Mouse (Mus musculus) T-helper 1 cell (primary cell): ENCODE measurements at regions not wholly inside any gene's neighbourhood (a gene's known extent, or its start where the extent isn't known, plus 50 kb on each side); places are given as distances from the start of the nearest gene placed in this dataset.
"Not testable (repeated sequence)": the region's sequence is repeated elsewhere in the genome, so short reads cannot be mapped to it uniquely, and the experiment has no call there.

Experiments used
- in situ Hi-C: fragments of 300-600 bp; cut with MboI, MseI; formaldehyde crosslinking; loops from one replicate; pipeline ENCODE4 v1.15.1; 2025; ENCODE audit warnings: high pct_unique_total_duplicates

DNA sequence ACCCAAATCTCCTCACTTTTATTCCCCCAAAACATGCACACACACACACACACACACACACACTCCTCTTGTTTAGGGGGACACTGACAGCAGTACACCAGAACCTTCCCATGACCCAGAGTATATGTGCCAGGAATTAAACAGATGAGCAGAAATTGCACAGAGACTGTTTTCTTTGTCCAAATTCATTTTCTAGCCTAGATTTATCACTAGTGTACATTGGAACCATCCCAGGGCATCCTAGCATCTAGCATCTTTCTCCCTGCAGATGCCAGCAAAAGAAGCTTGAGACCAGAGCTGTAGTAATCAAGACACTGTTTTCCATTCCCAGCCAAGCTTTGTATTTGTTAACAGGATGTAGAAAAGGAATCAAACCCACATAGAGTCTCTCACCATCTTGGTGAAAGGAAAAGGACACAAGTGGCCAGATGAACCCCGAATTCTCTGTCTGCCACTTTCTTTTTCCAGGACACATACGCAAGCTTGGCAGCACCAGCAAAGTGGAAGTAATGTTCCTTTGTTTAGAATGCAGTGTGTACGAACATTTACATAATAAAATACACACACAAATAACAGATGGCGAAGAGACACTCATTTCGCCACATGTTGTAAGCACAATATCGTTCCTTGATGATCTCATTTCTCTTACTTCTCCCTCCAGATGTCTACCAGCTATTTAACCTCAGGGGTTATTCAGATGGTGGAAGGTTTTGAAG is 250.3 kb upstream of the Gm11146 start:
- in situ Hi-C loops, result no loop called here

DNA sequence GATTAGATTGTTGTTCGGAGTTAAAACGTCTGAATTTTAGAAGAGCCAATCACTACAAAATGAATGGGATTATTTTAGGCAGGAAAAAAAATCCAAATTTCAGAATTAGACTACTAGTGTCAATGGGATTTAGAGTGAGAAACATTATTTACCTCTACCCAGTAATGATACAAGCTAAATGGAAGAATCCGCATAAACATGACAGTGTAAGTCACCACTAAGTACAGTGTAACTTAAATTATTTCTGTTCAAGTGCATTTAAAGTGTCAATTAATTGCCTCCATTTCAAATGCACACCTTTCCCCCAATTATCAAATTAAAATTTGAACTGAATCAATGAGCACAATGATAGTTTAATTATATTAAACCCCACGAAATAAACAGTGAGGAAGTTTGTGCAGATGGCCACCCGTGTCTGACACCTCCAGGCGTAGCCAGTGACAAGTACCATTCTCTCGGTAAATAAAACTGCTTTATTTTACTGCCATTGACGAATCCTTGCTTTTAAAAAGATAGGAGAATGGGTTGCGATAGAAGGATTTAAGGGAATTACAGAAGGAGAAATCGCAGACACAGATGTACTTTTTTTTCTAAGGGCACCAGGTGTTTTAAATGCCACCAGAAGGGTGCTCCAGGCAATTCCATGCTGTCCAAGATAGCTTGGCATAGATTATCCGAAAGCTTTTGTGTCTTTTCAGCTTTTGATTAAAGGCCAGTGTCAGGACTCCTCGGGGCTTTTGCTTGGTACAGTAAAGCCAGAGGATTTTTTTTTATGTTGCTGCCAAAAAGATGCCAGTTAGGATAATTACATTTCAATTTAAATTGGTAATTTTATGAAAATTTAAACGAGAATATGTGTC is 249.5 kb upstream of the Gm11146 start:
- in situ Hi-C loops, result no loop called here

DNA sequence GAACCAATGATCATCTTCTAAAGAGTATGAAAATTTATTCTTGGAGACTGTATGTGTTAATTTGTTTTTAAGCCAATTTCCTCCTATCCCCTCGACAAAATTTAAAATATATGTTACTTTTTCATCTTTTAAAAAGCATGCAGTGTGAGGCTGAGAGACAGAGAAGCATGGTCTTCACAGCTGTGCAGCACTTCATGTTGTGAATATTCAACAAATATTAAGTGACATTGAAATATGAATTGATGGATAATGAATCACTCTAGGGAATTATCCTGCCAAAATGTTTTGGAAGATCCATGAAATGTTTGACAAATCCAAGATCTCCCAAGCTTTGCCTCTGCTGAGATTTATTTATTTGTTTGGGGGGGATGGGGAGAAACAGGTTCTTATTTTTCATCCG is 233.9 kb upstream of the Gm11146 start:
- in situ Hi-C loops, result no loop called here

DNA sequence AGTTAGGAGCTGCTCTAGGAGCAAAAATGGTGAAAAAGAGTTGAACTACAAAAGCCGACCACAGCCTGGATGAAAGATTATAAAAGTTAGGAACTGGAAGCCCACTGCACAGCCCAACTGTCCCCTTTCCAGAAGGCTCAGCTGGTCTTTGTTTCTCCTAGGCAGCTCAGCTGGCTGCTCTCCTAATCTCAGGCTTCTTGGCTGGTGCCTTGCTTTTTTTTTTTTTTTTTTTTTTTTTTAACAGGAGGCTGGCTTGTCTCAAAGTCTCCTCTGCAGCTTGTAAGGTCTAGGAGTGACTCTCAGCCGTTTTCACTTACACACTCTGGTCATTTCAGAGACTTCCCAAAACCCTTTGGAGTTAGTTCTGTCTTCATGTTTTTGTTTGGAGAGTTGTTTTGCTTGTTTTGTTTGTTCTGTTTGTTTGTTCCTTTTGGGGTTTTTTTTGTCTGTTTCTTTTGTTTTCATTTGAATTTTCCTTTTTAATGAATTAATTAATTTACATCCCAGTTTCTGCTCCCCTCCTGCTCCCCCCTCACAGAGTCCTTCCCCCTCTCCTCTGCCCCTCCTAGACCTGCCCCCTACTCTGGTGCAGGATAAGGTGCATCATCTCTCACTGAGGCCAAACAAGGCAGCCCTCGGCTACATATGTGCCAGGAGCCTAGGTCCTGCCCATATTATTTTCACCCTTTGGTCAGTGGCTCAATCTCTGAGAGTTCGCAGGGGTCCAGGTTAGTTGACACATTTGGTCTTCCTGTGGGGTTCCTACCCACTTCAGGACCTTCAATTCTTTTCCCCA is 225.6 kb upstream of the Gm11146 start:
- in situ Hi-C loops, result no loop called here

DNA sequence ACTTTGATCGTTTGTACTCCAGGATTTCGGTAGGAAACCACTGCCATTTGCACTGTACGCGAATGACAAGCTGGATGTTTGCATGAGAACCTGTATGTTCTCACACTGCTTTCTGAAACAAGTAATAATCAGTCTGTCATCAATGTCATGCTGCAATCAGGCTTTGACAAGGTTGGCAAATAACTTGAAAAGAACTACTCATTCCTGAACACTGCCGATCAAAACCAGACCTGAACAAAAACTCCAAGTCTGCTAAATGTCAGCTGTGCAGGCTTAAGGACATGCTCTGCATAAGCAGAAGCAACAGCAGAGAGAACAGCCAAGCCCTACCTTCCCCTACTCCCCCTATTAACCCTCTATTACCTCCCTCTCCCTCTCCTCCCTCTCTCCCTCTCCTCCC is 197.8 kb upstream of the Gm11146 start:
- in situ Hi-C loops, result no loop called here

DNA sequence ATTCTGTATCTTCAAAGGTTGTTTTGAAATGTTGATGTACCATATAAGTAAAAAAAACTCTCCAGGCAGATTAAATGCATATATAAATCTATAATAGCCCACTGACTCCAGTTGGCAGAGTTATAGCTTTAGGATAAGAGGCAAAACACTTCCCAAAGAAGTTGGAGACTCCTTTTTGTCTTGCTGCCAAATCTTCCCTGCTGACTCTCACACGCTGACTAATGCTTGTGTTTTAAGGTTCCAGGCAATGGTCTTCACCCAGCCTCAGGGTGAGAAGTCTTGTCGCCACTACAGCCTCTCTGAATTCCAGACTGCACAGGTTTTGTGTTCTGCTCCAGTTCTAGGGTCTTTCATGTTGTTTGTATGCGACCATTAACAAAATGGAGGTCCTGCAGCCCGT is 195.0 kb upstream of the Gm11146 start:
- in situ Hi-C loops, result no loop called here

DNA sequence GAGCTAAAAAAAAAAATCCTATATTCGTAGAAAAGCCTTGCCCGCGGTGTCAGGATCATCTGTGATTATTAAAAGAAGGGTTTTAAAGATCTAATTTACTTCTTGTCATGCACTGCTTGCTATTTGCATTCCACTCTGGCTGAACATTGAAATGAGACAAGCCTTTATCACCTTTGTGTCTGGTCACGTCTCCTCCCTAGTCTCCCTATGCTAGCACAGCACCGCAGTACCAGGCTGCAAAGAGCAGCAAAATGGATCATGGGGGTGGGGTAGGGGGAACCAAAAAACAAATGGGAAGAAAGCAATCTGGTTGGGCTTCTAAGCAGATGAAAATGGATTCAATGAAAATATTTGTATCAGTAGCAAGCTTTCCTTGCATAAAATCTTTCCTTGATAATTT is 187.8 kb upstream of the Gm11146 start:
- in situ Hi-C loops, result no loop called here

DNA sequence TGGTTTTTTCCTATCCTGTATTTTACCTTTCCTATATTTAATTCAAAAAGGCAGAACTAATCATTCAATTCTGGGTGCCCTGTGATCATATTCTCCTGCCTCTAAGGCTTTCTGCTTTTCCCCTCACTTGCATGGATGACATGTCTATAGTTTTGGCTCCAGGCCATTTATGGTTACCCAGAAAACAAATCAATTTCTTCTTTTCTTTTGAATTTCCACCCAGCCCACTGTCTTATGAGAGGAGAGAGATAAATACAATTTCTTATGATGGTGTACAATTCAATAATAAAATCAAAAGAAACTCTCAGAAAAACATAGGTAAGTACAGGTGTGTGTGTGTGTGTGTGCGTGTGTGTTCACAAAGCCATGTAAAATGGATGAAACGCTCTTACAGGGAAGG is 187.3 kb upstream of the Gm11146 start:
- in situ Hi-C loops, result no loop called here

DNA sequence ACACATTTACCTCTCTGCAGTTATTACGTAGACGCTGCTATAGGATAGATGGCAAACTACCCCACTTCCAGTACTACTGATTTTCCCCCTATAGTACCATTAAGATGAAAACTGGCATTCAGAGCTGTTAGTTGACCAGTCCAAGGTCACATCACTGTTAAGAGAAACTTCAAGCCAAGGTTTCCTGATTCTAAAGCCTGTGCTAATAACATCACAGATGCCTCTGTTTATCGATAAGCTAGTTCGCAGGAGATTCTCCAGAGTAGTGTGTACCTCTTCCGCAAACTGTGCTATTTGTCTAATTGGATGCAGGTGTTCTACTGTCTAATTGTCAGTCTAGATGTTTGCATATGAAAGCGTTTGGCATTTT is 186.9 kb upstream of the Gm11146 start:
- in situ Hi-C loops, result no loop called here

DNA sequence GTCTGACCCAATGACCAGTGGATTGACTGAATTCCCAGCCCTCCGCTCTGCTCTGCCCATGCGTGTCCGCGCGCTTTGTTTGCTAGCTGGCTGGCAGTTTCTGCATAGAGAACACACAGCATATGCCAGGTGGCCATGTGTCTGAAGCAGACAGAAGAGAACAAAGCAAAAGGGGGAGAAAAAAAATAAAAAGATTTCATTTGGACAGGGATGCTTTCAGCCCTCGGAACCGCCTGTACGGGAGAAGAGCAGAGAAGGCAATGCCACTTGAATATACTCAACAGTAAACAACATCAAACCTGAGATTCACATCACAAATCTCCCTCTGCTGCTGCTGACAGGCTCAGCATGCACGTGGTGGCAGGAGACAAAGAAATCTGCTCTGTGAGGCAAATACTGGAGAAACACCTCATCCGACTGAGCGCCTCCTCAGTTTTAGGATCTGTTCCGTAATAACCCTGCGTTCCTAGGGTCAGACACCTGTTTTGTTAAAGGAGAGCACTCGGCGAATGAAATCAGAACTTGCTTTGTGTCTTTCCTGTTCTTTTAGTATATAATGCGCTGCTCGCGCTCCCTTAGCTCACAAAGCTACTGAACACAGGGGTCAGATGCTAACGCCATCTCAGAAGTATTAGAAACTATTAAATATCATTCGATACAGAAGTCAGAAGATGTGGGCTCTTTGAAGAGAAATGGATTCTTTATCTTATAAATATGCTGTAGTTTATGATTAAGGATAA is 186.3 kb upstream of the Gm11146 start:
- in situ Hi-C loops, result no loop called here

DNA sequence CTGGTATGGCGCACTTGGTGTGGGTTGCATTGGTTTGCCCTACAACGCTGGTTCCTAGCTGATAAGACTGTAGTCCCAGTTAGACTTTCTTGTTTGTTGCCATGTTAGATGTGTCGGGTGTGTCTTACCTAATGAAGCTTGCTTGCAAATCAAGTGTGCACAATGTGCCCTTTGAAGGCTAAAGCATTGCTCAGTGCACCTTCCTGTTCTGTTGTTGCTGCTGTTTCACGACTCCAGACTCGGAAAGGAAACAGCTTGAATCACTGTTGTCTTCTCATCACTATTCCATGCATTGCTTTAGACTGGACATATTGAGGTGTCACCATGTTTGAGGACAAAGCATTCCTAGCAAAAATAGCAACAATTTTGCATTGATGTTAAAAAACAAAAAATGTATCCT is 185.1 kb upstream of the Gm11146 start:
- in situ Hi-C loops, result no loop called here

DNA sequence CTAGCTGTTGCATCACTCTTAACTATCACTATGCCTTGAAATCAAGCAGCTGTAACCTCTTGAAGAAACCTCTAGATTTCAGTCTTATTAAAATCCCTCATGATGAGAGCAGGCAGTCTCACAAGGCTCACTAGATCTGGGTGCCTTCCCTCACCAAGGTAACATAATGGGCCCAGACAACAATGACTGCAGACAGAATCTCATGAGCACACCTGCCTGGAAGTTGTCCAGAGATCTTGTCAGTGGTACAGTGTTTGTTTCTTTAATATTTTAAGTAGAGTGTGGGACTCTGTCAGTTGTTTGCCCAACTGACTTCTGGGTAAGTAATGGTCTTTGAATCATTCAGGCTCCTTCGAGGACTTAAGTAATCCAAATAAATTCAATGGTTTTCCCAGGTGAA is 177.1 kb upstream of the Gm11146 start:
- in situ Hi-C loops, result no loop called here

DNA sequence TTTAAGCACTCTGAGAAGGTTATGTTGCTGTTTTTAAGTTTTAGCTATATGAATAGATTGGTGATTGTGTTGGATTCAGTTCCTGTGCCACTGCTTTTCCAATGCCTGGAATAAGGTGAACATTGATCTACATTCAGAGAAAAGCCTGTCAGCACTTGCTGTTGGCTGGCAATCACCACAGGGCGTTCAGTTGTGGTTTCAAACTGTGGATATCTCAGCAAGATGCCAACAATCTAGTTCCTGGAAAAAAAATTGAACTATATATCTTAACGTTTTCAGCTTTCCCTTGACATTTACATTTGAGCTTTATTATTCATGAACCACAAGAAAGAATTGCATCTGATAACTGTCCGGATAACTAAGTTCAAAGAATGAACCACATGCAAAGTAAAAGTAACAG is 170.2 kb upstream of the Gm11146 start:
- in situ Hi-C loops, result no loop called here

DNA sequence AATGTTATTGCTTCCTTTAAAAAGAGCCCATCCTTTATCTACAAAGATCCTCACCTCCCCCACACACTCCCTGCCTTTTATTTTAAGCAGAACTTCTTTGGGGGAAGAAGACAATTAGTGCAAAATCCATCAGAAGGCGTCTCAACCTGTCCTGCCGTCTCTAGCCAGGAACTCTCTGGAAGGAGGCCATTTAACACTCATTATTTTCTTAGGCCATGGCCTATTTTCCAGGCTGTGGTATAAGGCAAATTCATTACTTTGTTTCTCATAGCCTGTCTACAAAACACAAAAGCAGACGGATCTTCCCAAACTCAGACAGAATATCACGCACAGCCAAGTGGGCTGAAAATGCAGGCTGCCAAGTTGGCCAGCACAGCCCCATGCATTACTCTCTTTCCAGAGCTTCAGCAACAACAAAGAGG is 159.0 kb upstream of the Gm11146 start:
- in situ Hi-C loops, result no loop called here

DNA sequence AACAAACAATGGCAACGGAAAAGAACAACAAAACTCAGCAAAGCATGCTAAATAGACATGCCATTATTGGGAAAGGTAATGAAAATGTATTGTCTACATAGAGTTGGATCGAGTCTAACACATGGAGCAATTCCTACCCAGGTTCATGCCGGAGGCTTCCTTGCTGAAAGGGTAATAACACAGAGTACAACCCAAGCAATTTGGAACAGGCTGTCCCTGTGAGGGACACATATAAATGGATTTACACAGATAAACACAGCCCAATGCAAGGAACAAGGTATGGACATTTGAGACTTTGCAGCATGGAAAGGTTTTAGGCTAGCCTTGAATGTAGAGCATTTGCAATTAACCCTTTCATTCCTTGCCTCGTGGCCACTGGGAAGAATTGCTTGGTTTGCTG is 158.6 kb upstream of the Gm11146 start:
- in situ Hi-C loops, result no loop called here

DNA sequence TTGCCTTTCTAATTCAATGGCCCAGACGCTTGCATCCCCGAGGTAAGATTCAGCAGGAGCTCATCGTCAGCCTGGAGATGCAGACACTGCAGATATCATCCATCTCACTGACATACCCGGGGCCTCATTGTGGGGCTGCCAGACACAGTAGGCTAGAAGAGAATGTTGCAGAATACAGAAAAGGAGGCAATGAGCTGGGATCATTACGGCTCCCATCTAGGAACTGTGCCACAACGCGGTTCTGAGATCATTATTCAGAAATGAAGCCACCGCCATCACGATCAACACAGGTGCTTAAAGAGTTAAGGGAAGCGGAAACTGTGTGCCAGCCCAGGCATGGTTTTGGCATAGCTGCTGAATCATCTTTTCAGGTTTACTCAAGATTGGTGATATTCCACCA is 158.1 kb upstream of the Gm11146 start:
- in situ Hi-C loops, result no loop called here

DNA sequence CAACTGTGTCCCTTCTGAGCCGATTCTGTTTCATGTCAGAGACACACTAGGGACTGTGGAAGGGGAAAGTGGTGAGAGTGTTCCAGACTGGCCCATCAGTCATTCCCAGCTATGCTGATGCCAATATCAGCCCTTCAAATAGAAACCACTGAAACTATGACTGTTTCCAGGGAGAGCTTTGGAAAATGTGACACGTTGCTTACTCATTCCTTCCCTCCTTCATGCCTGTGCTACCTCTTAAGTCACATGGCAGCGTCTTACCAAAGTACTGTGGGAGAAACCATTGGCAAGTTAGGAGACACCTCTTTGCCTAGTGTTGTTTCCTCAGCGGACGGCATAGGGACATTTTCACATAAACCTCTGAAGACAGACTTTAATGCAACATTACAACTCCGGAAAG is 153.0 kb upstream of the Gm11146 start:
- in situ Hi-C loops, result no loop called here

DNA sequence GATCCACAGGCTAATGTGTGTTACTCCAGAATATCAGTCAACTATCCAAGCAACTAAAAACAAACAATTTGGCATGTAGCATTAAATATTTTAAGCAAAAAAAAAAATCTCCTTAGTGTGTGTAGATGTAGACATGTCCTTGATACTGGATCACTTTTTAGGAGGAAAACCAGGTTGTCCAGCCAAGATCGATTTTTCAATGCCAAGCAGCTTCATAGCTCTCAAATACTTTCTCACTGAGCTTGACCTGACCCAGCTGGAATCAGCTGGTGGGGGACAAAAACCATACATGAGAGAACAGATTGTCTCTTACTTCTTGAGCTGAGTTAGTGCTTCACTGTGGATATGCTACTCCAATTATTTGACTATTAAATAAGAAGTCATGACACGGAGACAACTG is 147.6 kb upstream of the Gm11146 start:
- in situ Hi-C loops, result no loop called here

DNA sequence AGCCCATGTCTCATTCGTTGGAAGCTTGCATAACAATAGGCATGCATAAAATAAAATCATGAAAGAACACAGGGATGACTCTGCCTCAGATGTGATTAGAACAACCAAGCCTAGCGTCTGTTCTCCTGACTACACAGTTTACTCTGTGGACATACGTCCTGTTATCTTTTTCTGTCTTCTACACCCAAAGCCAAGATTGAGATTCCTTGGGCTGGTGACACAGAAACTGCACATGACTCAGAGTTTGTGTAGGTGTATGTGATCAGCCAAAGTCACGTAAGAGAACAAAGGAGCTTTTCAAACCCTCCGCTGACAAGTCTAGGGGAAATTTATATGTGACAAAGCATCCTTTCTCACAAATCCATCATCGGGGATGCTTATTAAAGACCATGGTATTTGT is 141.9 kb upstream of the Gm11146 start:
- in situ Hi-C loops, result no loop called here

DNA sequence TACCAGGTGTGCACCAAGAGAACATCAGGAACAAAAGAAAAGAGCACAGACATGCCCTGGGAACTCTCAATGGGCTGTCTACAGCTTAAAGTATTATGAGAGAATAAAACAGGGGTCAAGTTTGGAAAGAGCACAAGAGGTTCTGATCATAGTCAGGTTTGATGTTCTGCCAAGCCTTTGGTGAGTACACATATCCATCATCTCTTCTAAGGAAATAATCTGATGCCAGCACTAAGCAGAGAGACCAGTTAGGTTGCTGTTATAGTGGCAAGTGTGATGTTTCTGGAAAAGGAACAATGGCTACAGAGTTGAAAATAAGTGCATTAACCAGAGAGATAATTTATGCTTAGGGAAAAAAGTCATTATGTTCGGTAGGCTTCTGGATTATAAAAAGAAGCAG is 136.9 kb upstream of the Gm11146 start:
- in situ Hi-C loops, result no loop called here

DNA sequence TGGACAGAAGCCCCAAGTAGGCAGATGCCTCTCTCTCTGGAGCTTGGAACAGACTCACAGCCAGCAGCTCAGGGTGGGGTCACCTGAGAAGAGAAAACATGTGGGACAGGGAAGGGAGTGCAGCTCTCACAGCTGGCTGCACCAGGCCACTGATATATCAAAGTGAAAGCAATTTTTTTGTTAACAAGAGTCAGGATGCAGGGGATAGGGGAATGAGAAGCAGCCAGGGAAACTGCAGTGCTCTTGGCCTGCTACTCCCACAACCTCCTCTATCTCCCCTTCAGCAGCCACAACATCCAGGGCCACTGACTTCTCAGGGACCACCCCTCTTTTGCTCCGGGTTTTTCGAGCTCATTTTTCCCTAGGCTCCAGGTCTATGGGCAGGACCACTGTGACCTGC is 117.5 kb upstream of the Gm11146 start:
- in situ Hi-C loops, result no loop called here

DNA sequence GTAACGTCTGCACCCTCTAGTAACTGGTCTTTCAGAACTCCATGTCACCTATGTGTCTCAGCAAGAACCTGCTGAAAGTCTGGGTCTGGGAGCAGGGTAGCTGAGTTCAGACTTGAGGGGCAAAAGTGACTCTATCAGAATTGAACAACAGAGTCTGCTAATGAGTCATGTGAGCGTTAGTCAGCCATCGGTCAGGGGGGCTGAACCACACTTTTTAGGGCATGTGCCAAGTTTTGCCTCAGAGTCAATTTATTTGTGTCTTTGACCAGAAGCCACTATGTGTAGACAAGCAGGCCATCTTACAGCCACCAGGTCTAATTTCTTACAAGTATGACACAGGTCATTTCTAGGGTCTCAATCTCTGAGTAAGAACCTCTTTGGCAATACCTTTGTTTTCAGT is 115.9 kb upstream of the Gm11146 start:
- in situ Hi-C loops, result not testable (repeated sequence)
